Comparison of ENCODE assay signal across 9 mouse cellular contexts in the genomic region with DNA sequence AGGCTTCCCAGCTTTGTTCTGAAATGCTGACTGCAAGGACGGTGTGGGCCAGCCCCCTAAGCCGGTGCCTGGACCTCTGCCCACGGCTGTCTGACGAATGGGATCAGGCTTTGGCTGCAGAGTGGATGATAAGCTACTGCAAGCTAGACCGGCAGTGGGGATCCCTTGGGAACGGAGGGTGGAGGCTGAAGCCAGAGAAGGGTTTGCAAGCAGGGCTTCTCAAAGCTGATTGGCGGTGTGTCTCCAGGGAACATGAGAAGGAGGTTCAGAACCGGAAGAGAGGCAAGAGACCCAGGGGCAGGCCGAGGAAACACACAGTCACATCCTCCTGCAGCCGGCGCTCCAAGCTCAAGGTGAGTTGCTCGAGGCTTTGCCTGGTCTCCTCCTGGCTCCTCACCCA. TPM values are rescaled to one million over a fixed set of nuclear protein-coding genes. Genes with fewer than 3 reads are reported as not detected.
DNase-seq lines count a peak whose midpoint lies in the region; ATAC-seq lines count a peak whose summit lies in the region.
"Had no signal": no experiment of that assay in that cellular context is flagged by ENCODE, and none has a peak within 500 bp of the region (broad histone marks: within the 10 kb centered on the region; RNA-seq: fewer than 3 reads in every experiment).

No protein-coding gene starts in this region.

- no peaks in the 10 kb centered on the region for H3K9me3 ChIP-seq in heart, embryonic 13.5 days
- no peaks in the 10 kb centered on the region for H3K9me3 ChIP-seq in limb, embryonic 11.5 days (ENCODE audit: control insufficient read depth, low read length)

- peak overlapping the region; percentile 14; the same call in 1 of the 2 replicates for H3K4me3 ChIP-seq in heart, embryonic 13.5 days
- no peak overlapping the region for H3K4me3 ChIP-seq in limb, embryonic 11.5 days (ENCODE audit: low read depth, low read length)

- WGBS in heart, embryonic 13.5 days, result 16% methylated on average over 12 of the region's 12 CpGs
- WGBS in limb, embryonic 11.5 days, result 74% methylated on average over 12 of the region's 12 CpGs

- peaks cover 13% of the 10 kb centered on the region for H3K27me3 ChIP-seq in heart, embryonic 13.5 days (replicated peaks)
- H3K27me3 ChIP-seq in limb, embryonic 11.5 days (ENCODE audit: control insufficient read depth, insufficient read depth, low read length), result no peaks in the 10 kb centered on the region

- peaks cover 48% of the 10 kb centered on the region for H3K36me3 ChIP-seq in heart, embryonic 13.5 days
- H3K36me3 ChIP-seq in limb, embryonic 11.5 days (ENCODE audit: control insufficient read depth, insufficient read depth, low read length), result peaks cover 29% of the 10 kb centered on the region

- peak; percentile 56 for DNase-seq in adrenal gland, postnatal 14 days
- no peak for DNase-seq in adrenal gland, adult 2 months
- peak; percentile 25 for DNase-seq in Muller cell, postnatal 12 days (ENCODE audit: inconsistent ontology term)
- DNase-seq in limb, embryonic 11.5 days (ENCODE audit: low spot score), result no peak
- no peak for DNase-seq in cerebellum, postnatal 36 days
- no peak for DNase-seq in T-cell, adult 2 months (ENCODE audit: low spot score)
- no peak for DNase-seq in urinary bladder, postnatal 4 days (ENCODE audit: low spot score in 2 of 2)

- peaks cover 40% of the 10 kb centered on the region for H3K4me1 ChIP-seq in heart, embryonic 13.5 days
- peaks cover 29% of the 10 kb centered on the region for H3K4me1 ChIP-seq in limb, embryonic 11.5 days (ENCODE audit: control insufficient read depth, insufficient read depth, low read length)

- peak overlapping the region; percentile 76 for H3K4me2 ChIP-seq in heart, embryonic 13.5 days
- peak overlapping the region; percentile 94; the same call in 1 of the 2 replicates for H3K4me2 ChIP-seq in limb, embryonic 11.5 days (ENCODE audit: low read depth, severe bottlenecking)

- no peak for ATAC-seq in heart, embryonic 13.5 days (ENCODE audit: extremely low read depth, insufficient number of reproducible peaks, low FRiP score, low TSS enrichment)
- ATAC-seq in limb, embryonic 11.5 days (ENCODE audit: insufficient number of reproducible peaks, low FRiP score, low TSS enrichment, low read depth), result no peak

- H3K9ac ChIP-seq in heart, embryonic 13.5 days, result peak overlapping the region; percentile 88
- H3K9ac ChIP-seq in limb, embryonic 11.5 days (ENCODE audit: low read length), result no peak overlapping the region

- H3K27ac ChIP-seq in heart, embryonic 13.5 days (replicated peaks), result peak overlapping the region; percentile 65
- no peak overlapping the region for H3K27ac ChIP-seq in limb, embryonic 11.5 days (replicated peaks; ENCODE audit: low read depth, low read length)

RNA-seq across cellular contexts. Expression of a gene that starts 3.4 kb away (rescaled TPM):
- total RNA-seq in adrenal gland, postnatal 14 days (2021), result 7.4 and 7.7 TPM in 2 replicates
- total RNA-seq in adrenal gland, adult 2 months (2021), result 1 to 10 TPM; 5.1 to 5.3 TPM
- polyA plus RNA-seq in adrenal gland, adult 2 months (2012; rRNA removed), result 2.7 and 2.9 TPM in 2 replicates
- polyA plus RNA-seq in heart, embryonic 13.5 days (2015; fragmentation: Nextera tagmentation; extraction: Ambion mirVana), result 17.6 and 18.9 TPM in 2 replicates
- 121 and 131 TPM in 2 replicates for polyA plus RNA-seq in limb, embryonic 11.5 days (2014; fragmentation: Nextera tagmentation; extraction: Ambion mirVana)

RNA-seq across cellular contexts. Expression of a gene that starts 14.6 kb away (rescaled TPM):
- 13.1 and 16.7 TPM in 2 replicates for total RNA-seq in adrenal gland, postnatal 14 days (2021)
- total RNA-seq in adrenal gland, adult 2 months (2021), result 10 to 100 TPM; 16.3 to 22.9 TPM
- 11.3 and 12.2 TPM in 2 replicates for polyA plus RNA-seq in adrenal gland, adult 2 months (2012; rRNA removed)
- polyA plus RNA-seq in heart, embryonic 13.5 days (2015; fragmentation: Nextera tagmentation; extraction: Ambion mirVana), result 6.1 and 7.0 TPM in 2 replicates
- 12.2 and 13.4 TPM in 2 replicates for polyA plus RNA-seq in limb, embryonic 11.5 days (2014; fragmentation: Nextera tagmentation; extraction: Ambion mirVana)

RNA-seq across cellular contexts. Expression of a gene that starts 38.2 kb away (rescaled TPM):
- total RNA-seq in adrenal gland, postnatal 14 days (2021), result not detected in 2 replicates
- not detected for total RNA-seq in adrenal gland, adult 2 months (2021)
- not detected in 2 replicates for polyA plus RNA-seq in adrenal gland, adult 2 months (2012; rRNA removed)
- polyA plus RNA-seq in heart, embryonic 13.5 days (2015; fragmentation: Nextera tagmentation; extraction: Ambion mirVana), result not detected in 2 replicates
- polyA plus RNA-seq in limb, embryonic 11.5 days (2014; fragmentation: Nextera tagmentation; extraction: Ambion mirVana), result not detected in 2 replicates
- polyA plus RNA-seq: intestine, embryonic 14.5 days had no signal

RNA-seq across cellular contexts. Expression of a gene that starts 59.8 kb away (rescaled TPM):
- total RNA-seq in adrenal gland, postnatal 14 days (2021), result 105 and 156 TPM in 2 replicates
- 100 to 1,000 TPM; 144 to 197 TPM for total RNA-seq in adrenal gland, adult 2 months (2021)
- polyA plus RNA-seq in adrenal gland, adult 2 months (2012; rRNA removed), result 89.0 and 127 TPM in 2 replicates
- polyA plus RNA-seq in heart, embryonic 13.5 days (2015; fragmentation: Nextera tagmentation; extraction: Ambion mirVana), result 8.0 and 9.5 TPM in 2 replicates
- polyA plus RNA-seq in limb, embryonic 11.5 days (2014; fragmentation: Nextera tagmentation; extraction: Ambion mirVana), result 5.4 and 5.8 TPM in 2 replicates

Comparison
In these comparisons a context has a peak if more than half of its experiments do, and no peak if none do; other contexts are left out.
1. DNase-seq: peak in adrenal gland, postnatal 14 days (single experiment) and Muller cell, postnatal 12 days (single experiment); none in adrenal gland, adult 2 months (single experiment), limb, embryonic 11.5 days (single experiment), cerebellum, postnatal 36 days (0 of 2), T-cell, adult 2 months (single experiment) and urinary bladder, postnatal 4 days (0 of 2).